Mouse (Mus musculus): ENCODE data around the gene Dgat2. TPM values are rescaled to one million over a fixed set of nuclear protein-coding genes. Genes with fewer than 3 reads are reported as not detected.

The Dgat2 gene
- polyA plus RNA-seq, 1 experiment from 2014 or later = 38.5 TPM

DNA sequence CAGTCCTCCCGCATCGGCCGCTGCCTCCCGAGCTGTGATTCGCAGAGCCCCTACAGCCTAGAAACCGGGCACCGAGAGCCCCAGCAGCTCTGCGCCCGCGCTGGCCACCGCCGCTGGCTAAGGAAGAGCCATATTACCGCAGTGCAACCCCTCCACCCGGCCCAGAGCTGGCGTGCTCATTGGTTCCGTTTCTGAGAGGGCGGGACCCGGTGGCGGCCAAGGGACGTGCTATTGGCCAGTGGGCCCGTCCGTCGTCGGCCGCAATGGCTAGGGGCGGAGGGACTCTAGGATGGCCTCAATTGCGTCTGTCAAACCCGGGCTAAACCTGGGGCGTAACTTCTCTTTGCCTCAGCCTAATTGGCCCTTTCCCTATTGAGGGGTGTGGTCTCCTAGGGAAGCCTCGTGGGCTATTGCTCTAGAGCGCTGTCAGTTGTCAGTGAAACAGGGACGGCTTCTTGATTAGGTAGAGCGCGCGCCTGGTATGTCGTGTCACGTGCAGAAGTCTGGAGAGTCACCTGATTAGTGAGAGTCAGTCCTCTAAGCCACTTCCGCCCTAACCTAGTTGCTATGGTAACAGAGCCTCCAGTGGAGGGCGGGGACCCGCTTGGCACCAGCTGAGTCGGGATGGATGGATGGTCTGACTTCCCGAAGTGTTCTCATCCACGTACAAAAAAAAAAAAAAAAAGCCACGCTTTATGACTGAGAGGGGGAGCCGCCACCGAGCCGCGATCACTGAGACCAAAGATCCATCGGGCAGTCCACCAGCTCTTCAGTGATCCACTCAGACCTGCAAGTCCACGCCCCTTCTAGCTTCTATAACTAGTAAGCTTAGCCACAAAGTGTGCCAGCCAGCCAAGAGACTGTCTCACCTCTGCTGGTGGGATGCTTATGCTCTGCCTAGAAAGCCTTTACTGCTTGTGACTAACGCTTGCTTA, 41.3 kb downstream of the Dgat2 start, which contains the start of gene Uvrag:
Uvrag (minus strand) TSS at position 158 of the 935 bp plus-strand sequence.
- H3K27ac ChIP-seq (ENCODE audit: low read length) = peak within 1 kb of the TSS; percentile 93
- 0 out of 2 replicates have a peak, but pooled peaks cover 12% of the 10 kb centered on the region for H3K4me1 ChIP-seq (ENCODE audit: control insufficient read depth, insufficient read depth, low read length)
- no peaks in the 10 kb centered on the region for H3K36me3 ChIP-seq (ENCODE audit: control insufficient read depth, insufficient read depth)
- ATAC-seq (replicated peaks; ENCODE audit: extremely low read depth, insufficient read depth, low FRiP score) = peak; percentile 98
- no peaks in the 10 kb centered on the region for H3K27me3 ChIP-seq (ENCODE audit: control insufficient read depth, insufficient read depth, low read length)
- no peaks in the 10 kb centered on the region for H3K9me3 ChIP-seq (replicated peaks; ENCODE audit: control insufficient read depth, low read length)
- H3K9ac ChIP-seq (ENCODE audit: low read length) = peak within 1 kb of the TSS; percentile 95
- peak within 1 kb of the TSS; percentile 90 for H3K4me2 ChIP-seq (ENCODE audit: low read depth, low read length)
- WGBS = under 1% methylated on average over 51 of the region's 51 CpGs
- H3K4me3 ChIP-seq (ENCODE audit: low read length) = peak within 1 kb of the TSS; percentile 63

- Histone ChIP-seq H3K4me2 (ENCODE audit: low read depth, low read length) (peak overlapping the region; percentile 90), H3K4me1 (ENCODE audit: control insufficient read depth, insufficient read depth, low read length) (0 out of 2 replicates have a peak, but pooled peaks cover 7% of the 10 kb centered on the region), H3K9ac (ENCODE audit: low read length) (peak overlapping the region; percentile 95), H3K36me3 (ENCODE audit: control insufficient read depth, insufficient read depth) (no peaks in the 10 kb centered on the region; the same call in 1 of the 2 replicates), H3K27ac (ENCODE audit: low read length) (peak overlapping the region; percentile 93), H3K9me3 (replicated peaks; ENCODE audit: control insufficient read depth, low read length) (0 out of 2 replicates have a peak, but pooled peaks cover under 1% of the 10 kb centered on the region), H3K27me3 (ENCODE audit: control insufficient read depth, insufficient read depth, low read length) (no peaks in the 10 kb centered on the region), H3K4me3 (ENCODE audit: low read length) (peak overlapping the region; percentile 63)
- under 1% methylated on average over 34 of the region's 39 CpGs for WGBS
- ATAC-seq (replicated peaks; ENCODE audit: extremely low read depth, insufficient read depth, low FRiP score) = peak; percentile 1; the same call in 1 of the 2 replicates
These were observed 42.0 kb downstream of the Dgat2 start for GRCm38 (mm10) chr7:99140511-99140910.

GRCm38 (mm10) chr7:99139841-99140491, 42.6 kb downstream of the Dgat2 start:
- H3K27me3 ChIP-seq (ENCODE audit: control insufficient read depth, insufficient read depth, low read length) = no peaks in the 10 kb centered on the region
- H3K9ac ChIP-seq (ENCODE audit: low read length) = peak overlapping the region; percentile 95
- H3K4me2 ChIP-seq (ENCODE audit: low read depth, low read length) = peak overlapping the region; percentile 90
- no peak for ATAC-seq (replicated peaks; ENCODE audit: extremely low read depth, insufficient read depth, low FRiP score)
- WGBS = under 1% methylated on average over 13 of the region's 13 CpGs
- H3K9me3 ChIP-seq (replicated peaks; ENCODE audit: control insufficient read depth, low read length) = 0 out of 2 replicates have a peak, but pooled peaks cover 5% of the 10 kb centered on the region
- H3K4me3 ChIP-seq (ENCODE audit: low read length) = peak overlapping the region; percentile 63
- H3K27ac ChIP-seq (ENCODE audit: low read length) = peak overlapping the region; percentile 93
- H3K36me3 ChIP-seq (ENCODE audit: control insufficient read depth, insufficient read depth) = no peaks in the 10 kb centered on the region; the same call in 1 of the 2 replicates
- H3K4me1 ChIP-seq (ENCODE audit: control insufficient read depth, insufficient read depth, low read length) = 0 out of 2 replicates have a peak, but pooled peaks cover 7% of the 10 kb centered on the region

GRCm38 (mm10) chr7:99137541-99137940, 45.0 kb downstream of the Dgat2 start:
- Histone ChIP-seq H3K9ac (ENCODE audit: low read length) (no peak overlapping the region), H3K36me3 (ENCODE audit: control insufficient read depth, insufficient read depth) (no peaks in the 10 kb centered on the region; the same call in 1 of the 2 replicates), H3K4me3 (ENCODE audit: low read length) (no peak overlapping the region), H3K9me3 (replicated peaks; ENCODE audit: control insufficient read depth, low read length) (0 out of 2 replicates have a peak, but pooled peaks cover 5% of the 10 kb centered on the region), H3K27me3 (ENCODE audit: control insufficient read depth, insufficient read depth, low read length) (no peaks in the 10 kb centered on the region), H3K4me2 (ENCODE audit: low read depth, low read length) (no peak overlapping the region), H3K27ac (ENCODE audit: low read length) (no peak overlapping the region), H3K4me1 (ENCODE audit: control insufficient read depth, insufficient read depth, low read length) (peaks cover 10% of the 10 kb centered on the region)
- 100% methylated on average over 4 of the region's 4 CpGs for WGBS
- no peak for ATAC-seq (replicated peaks; ENCODE audit: extremely low read depth, insufficient read depth, low FRiP score)

- 70% methylated on average over 6 of the region's 6 CpGs for WGBS
- Histone ChIP-seq H3K36me3 (ENCODE audit: control insufficient read depth, insufficient read depth) (no peaks in the 10 kb centered on the region; the same call in 1 of the 2 replicates), H3K27me3 (ENCODE audit: control insufficient read depth, insufficient read depth, low read length) (no peaks in the 10 kb centered on the region), H3K4me3 (ENCODE audit: low read length) (no peak overlapping the region), H3K9me3 (replicated peaks; ENCODE audit: control insufficient read depth, low read length) (0 out of 2 replicates have a peak, but pooled peaks cover 5% of the 10 kb centered on the region), H3K4me1 (ENCODE audit: control insufficient read depth, insufficient read depth, low read length) (peaks cover 17% of the 10 kb centered on the region), H3K27ac (ENCODE audit: low read length) (no peak overlapping the region), H3K9ac (ENCODE audit: low read length) (no peak overlapping the region), H3K4me2 (ENCODE audit: low read depth, low read length) (no peak overlapping the region)
- ATAC-seq (replicated peaks; ENCODE audit: extremely low read depth, insufficient read depth, low FRiP score) = no peak
These were observed 45.7 kb downstream of the Dgat2 start for GRCm38 (mm10) chr7:99136789-99137188.

DNA sequence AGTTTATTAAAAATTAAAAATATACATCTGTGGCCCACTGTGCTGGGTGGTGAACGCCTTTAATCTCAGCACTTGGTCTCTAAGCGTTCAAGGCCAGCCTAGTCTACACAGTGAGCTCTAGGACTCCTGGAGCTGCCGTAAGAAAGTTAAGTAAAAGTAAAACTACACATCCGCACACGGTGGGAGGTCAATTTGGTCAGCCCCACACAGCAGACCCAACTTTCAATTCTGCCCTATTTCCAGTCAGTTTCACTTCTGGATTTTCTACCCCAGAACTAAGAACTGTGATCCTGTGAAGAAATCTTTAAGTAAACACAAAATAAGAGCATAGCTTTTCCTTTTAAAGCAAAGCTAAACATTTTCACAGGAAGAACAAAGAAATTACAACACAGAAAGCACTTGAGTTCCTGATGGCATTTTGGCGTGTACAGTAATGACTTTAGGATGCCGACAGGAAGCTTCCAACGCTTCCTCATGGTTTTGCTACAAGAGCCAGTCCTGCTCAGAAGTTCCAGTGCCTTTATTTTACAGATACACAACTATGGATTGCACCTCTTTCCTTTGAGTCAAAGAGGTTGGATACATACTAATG, 48.6 kb downstream of the Dgat2 start:
- H3K36me3 ChIP-seq (ENCODE audit: control insufficient read depth, insufficient read depth) = no peaks in the 10 kb centered on the region; the same call in 1 of the 2 replicates
- no peak overlapping the region for H3K9ac ChIP-seq (ENCODE audit: low read length)
- 0 out of 2 replicates have a peak, but pooled peaks cover 5% of the 10 kb centered on the region for H3K9me3 ChIP-seq (replicated peaks; ENCODE audit: control insufficient read depth, low read length)
- H3K4me1 ChIP-seq (ENCODE audit: control insufficient read depth, insufficient read depth, low read length) = peaks cover 23% of the 10 kb centered on the region
- no peak for ATAC-seq (replicated peaks; ENCODE audit: extremely low read depth, insufficient read depth, low FRiP score)
- no peaks in the 10 kb centered on the region for H3K27me3 ChIP-seq (ENCODE audit: control insufficient read depth, insufficient read depth, low read length)
- peak overlapping the region; percentile 54 for H3K27ac ChIP-seq (ENCODE audit: low read length)
- no peak overlapping the region for H3K4me3 ChIP-seq (ENCODE audit: low read length)
- 71% methylated on average over 8 of the region's 8 CpGs for WGBS
- peak overlapping the region; percentile 33; the same call in 1 of the 2 replicates for H3K4me2 ChIP-seq (ENCODE audit: low read depth, low read length)

- H3K27me3 ChIP-seq (ENCODE audit: control insufficient read depth, insufficient read depth, low read length) = no peaks in the 10 kb centered on the region
- peak overlapping the region; percentile 35 for H3K4me2 ChIP-seq (ENCODE audit: low read depth, low read length)
- ATAC-seq (replicated peaks; ENCODE audit: extremely low read depth, insufficient read depth, low FRiP score) = no peak
- WGBS = 68% methylated on average over 9 of the region's 9 CpGs
- peak overlapping the region; percentile 82 for H3K27ac ChIP-seq (ENCODE audit: low read length)
- H3K36me3 ChIP-seq (ENCODE audit: control insufficient read depth, insufficient read depth) = no peaks in the 10 kb centered on the region; the same call in 1 of the 2 replicates
- peaks cover 32% of the 10 kb centered on the region for H3K4me1 ChIP-seq (ENCODE audit: control insufficient read depth, insufficient read depth, low read length)
- 0 out of 2 replicates have a peak, but pooled peaks cover 5% of the 10 kb centered on the region for H3K9me3 ChIP-seq (replicated peaks; ENCODE audit: control insufficient read depth, low read length)
- no peak overlapping the region for H3K9ac ChIP-seq (ENCODE audit: low read length)
- no peak overlapping the region for H3K4me3 ChIP-seq (ENCODE audit: low read length)
These were observed 49.9 kb downstream of the Dgat2 start for GRCm38 (mm10) chr7:99132597-99132996.

DNA sequence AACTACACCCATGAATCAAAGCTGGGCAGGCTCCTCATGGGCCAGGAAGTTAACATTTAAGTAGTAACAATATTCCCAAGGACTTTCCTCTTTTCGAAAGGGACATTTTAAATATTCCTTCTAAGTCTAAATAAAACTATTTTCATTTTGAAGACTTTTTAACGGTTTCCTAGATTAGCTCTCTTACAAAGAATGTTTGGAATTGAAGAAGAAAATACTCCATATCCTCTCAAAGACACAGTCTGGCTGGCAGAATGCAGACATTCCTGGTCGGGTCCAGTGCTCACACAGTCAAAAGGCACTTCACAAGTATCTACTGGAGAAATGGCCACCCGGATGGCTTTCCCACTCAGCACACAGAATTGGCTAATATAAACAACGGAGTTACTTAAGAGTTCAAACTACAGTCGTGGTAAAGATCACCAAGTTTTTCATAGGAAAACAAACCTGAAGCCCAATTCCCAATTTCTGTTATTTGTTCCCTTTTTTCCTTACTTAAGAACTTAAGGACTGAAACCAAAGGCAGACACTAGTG, 50.6 kb downstream of the Dgat2 start:
- Histone ChIP-seq H3K27ac (ENCODE audit: low read length) (peak overlapping the region; percentile 82), H3K4me3 (ENCODE audit: low read length) (no peak overlapping the region), H3K27me3 (ENCODE audit: control insufficient read depth, insufficient read depth, low read length) (no peaks in the 10 kb centered on the region), H3K4me2 (ENCODE audit: low read depth, low read length) (peak overlapping the region; percentile 35; the same call in 1 of the 2 replicates), H3K4me1 (ENCODE audit: control insufficient read depth, insufficient read depth, low read length) (peaks cover 39% of the 10 kb centered on the region), H3K9me3 (replicated peaks; ENCODE audit: control insufficient read depth, low read length) (0 out of 2 replicates have a peak, but pooled peaks cover 5% of the 10 kb centered on the region), H3K9ac (ENCODE audit: low read length) (no peak overlapping the region), H3K36me3 (ENCODE audit: control insufficient read depth, insufficient read depth) (no peaks in the 10 kb centered on the region; the same call in 1 of the 2 replicates)
- ATAC-seq (replicated peaks; ENCODE audit: extremely low read depth, insufficient read depth, low FRiP score) = no peak
- WGBS = 30% methylated on average over 6 of the region's 6 CpGs

All from heart, embryonic 16.5 days (tissue).